ENCODE assay signal across 27 mouse cellular contexts in the genomic region with DNA sequence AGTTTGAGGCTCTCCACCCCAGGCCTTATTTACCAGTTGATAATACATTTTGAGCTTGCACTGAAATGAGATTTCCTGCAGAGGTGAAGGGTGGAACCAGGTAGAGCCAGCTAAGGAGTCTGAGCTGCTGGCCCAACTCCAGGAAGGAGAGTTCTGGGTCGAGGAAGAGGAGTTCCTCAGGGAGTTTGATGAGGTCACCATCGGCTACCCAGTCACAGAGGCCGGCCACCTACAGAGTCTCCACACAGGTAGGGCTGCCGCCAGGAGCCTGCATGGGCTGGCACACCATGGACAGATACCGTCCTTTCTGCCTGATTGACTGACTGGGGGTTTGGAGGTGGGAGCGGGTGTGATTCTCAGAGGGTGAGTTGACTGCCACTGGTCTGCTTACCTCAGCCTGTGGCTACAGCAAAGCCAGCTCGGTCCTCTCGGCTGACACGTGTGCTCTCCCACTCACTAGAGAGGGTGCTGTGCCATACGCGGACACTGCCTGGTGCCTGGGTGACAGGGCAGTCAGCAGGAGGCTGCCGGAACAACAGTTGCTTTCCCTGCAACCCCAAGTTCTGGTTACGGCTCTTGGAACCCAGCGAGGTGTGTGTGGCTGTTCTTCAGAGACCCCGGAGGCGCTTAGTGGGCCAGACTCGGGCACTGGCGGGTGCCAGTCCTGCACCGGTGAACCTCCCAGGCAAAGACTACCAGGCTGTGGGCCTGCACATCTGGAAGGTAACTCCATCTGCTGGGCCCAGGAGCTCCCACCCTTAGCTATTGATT. TPM values are rescaled to one million over a fixed set of nuclear protein-coding genes. Genes with fewer than 3 reads are reported as not detected.
"Had no signal": no experiment of that assay in that cellular context is flagged by ENCODE, and none has a peak within 500 bp of the region (broad histone marks: within the 10 kb centered on the region; RNA-seq: fewer than 3 reads in every experiment).

No protein-coding gene starts in this region.

- H3K9ac ChIP-seq: heart, embryonic 13.5 days; heart, embryonic 15.5 days; hindbrain, embryonic 12.5 days; hindbrain, embryonic 14.5 days; intestine, embryonic 15.5 days; kidney, embryonic 15.5 days; limb, embryonic 12.5 days had no signal

- H3K4me3 ChIP-seq: gastrocnemius, adult 2 months; heart, embryonic 10.5 days; heart, embryonic 13.5 days; heart, embryonic 15.5 days; hindbrain, embryonic 10.5 days; hindbrain, embryonic 12.5 days; intestine, embryonic 15.5 days; kidney, embryonic 15.5 days; layer of hippocampus, adult 2 months; left cerebral cortex, adult 2 months; limb, embryonic 10.5 days; limb, embryonic 12.5 days had no signal

- DNase-seq: gastrocnemius, adult 2 months; gastrocnemius, postnatal 10 days; gastrocnemius, postnatal 25 days; heart, postnatal 14 days; heart, postnatal 36 days; kidney, adult 18-20 months; kidney, adult 8-10 months; kidney, postnatal 25 days; kidney, postnatal 4 days had no signal

- H3K4me2 ChIP-seq: heart, embryonic 13.5 days; heart, embryonic 15.5 days; hindbrain, embryonic 12.5 days; hindbrain, embryonic 14.5 days; intestine, embryonic 15.5 days; kidney, embryonic 15.5 days; limb, embryonic 12.5 days; liver, embryonic 11.5 days had no signal

- H3K4me1 ChIP-seq: heart, embryonic 10.5 days; heart, embryonic 13.5 days; heart, embryonic 15.5 days; hindbrain, embryonic 10.5 days; hindbrain, embryonic 12.5 days; intestine, embryonic 15.5 days; kidney, embryonic 15.5 days; limb, embryonic 10.5 days; limb, embryonic 12.5 days had no signal

- H3K9me3 ChIP-seq: heart, embryonic 10.5 days; heart, embryonic 13.5 days; heart, embryonic 15.5 days; hindbrain, embryonic 10.5 days; hindbrain, embryonic 12.5 days; intestine, embryonic 15.5 days; kidney, embryonic 15.5 days; limb, embryonic 10.5 days; limb, embryonic 12.5 days had no signal

- ATAC-seq: forebrain, embryonic 16.5 days; hindbrain, embryonic 16.5 days; inflammation-experienced regulatory T-cells, adult 6 months; intestine, embryonic 15.5 days; intestine, postnatal 0 days had no signal

- H3K27me3 ChIP-seq: heart, embryonic 13.5 days; heart, embryonic 15.5 days; hindbrain, embryonic 12.5 days; intestine, embryonic 15.5 days; kidney, embryonic 15.5 days; limb, embryonic 12.5 days had no signal

- H3K27ac ChIP-seq: gastrocnemius, adult 2 months; heart, embryonic 10.5 days; heart, embryonic 13.5 days; heart, embryonic 15.5 days; hindbrain, embryonic 10.5 days; hindbrain, embryonic 12.5 days; hindbrain, embryonic 14.5 days; intestine, embryonic 15.5 days; kidney, embryonic 15.5 days; kidney, postnatal 0 days; layer of hippocampus, adult 2 months; left cerebral cortex, adult 2 months; limb, embryonic 10.5 days; limb, embryonic 12.5 days had no signal

RNA-seq across cellular contexts. Expression of gene Ankmy1, which starts 40.7 kb away (rescaled TPM):
- total RNA-seq: gastrocnemius, postnatal 25 days; heart, postnatal 36 days had no signal
- polyA plus RNA-seq: intestine, postnatal 0 days had no signal
